24 mouse cellular contexts compared by ENCODE assay signal in the genomic region with DNA sequence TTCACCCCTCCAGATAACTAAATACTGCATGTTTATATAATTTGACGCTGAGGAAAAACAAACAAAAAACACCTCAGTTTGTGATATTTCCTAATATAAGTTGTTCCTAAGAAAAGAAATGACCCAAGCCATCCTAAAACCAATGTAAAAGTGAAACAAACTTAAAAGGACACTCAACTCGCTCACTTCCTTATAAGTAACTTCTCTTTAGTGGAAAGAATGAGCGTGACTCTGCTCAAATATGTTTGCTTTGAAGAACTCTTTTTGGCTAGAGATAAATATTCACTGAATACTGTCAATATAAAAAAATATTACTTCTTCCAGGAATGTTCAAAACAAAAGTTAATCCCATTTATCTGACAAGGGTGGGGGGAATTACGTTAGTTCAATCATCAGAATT. TPM values are rescaled to one million over a fixed set of nuclear protein-coding genes. Genes with fewer than 3 reads are reported as not detected.
A peak's percentile ranks its signal among the peaks of the same experiment; 100 is the strongest.
DNase-seq lines count a peak whose midpoint lies in the region; ATAC-seq and TF ChIP-seq lines count a peak whose summit lies in the region.
"Had no signal": no experiment of that assay in that cellular context is flagged by ENCODE, and none has a peak within 500 bp of the region (broad histone marks: within the 10 kb centered on the region; RNA-seq: fewer than 3 reads in every experiment).

No protein-coding gene starts in this region.

- intact Hi-C loops in left cerebral cortex, postnatal 4 days (cut with DNase I): no loop called here

- no peak overlapping the region for H3K9ac ChIP-seq in liver, adult 2 months (ENCODE audit: low read depth, low read length)
- no peak overlapping the region for H3K9ac ChIP-seq in liver, embryonic 11.5 days (ENCODE audit: low read depth, low read length)
- H3K9ac ChIP-seq: embryonic facial prominence, embryonic 12.5 days; forebrain, embryonic 13.5 days; forebrain, embryonic 15.5 days; forebrain, postnatal 0 days had no signal

- no peak overlapping the region for H3K27ac ChIP-seq in liver, adult 2 months (replicated peaks; ENCODE audit: insufficient read depth, low read depth, low read length)
- no peak overlapping the region for H3K27ac ChIP-seq in liver, embryonic 11.5 days (ENCODE audit: low read depth, low read length)
- H3K27ac ChIP-seq: embryonic facial prominence, embryonic 10.5 days; embryonic facial prominence, embryonic 12.5 days; forebrain, embryonic 13.5 days; forebrain, embryonic 15.5 days had no signal

- peak; percentile 23 for DNase-seq in liver, adult 2 months (ENCODE audit: extremely low read depth, low read depth, low spot score)
- DNase-seq in liver, embryonic 11.5 days (ENCODE audit: low spot score): no peak
- DNase-seq in A20 (ENCODE audit: low read depth, low spot score): peak; percentile 45
- DNase-seq in frontal cortex, postnatal 10 days (ENCODE audit: low spot score in 2 of 2): no peak
- no peak for DNase-seq in frontal cortex, postnatal 36 days (ENCODE audit: low spot score in 2 of 2)
- no peak for DNase-seq in left cerebral cortex, postnatal 4 days
- DNase-seq: adrenal gland, adult 8-10 months; adrenal gland, postnatal 14 days; adrenal gland, postnatal 36 days; cerebellum, adult 11-12 months; cerebellum, adult 2 months; cerebellum, adult 9-10 months; cerebellum, postnatal 10 days; cerebellum, postnatal 25 days; forebrain, postnatal 0 days had no signal

- no peaks in the 10 kb centered on the region for H3K79me2 ChIP-seq in liver, adult 2 months (ENCODE audit: control insufficient read depth, insufficient read depth, low read length)

- H3K4me1 ChIP-seq in liver, adult 2 months (ENCODE audit: control insufficient read depth, insufficient read depth, low read length): no peaks in the 10 kb centered on the region
- H3K4me1 ChIP-seq in liver, embryonic 11.5 days (replicated peaks; ENCODE audit: control insufficient read depth, insufficient read depth, low read length): no peaks in the 10 kb centered on the region
- H3K4me1 ChIP-seq: embryonic facial prominence, embryonic 12.5 days; forebrain, embryonic 13.5 days; forebrain, embryonic 15.5 days had no signal

- H3K36me3 ChIP-seq in liver, adult 2 months (ENCODE audit: control insufficient read depth, insufficient read depth, low read length): no peaks in the 10 kb centered on the region
- H3K36me3 ChIP-seq in liver, embryonic 11.5 days (ENCODE audit: control insufficient read depth, insufficient read depth, low read length): no peaks in the 10 kb centered on the region
- H3K36me3 ChIP-seq: embryonic facial prominence, embryonic 10.5 days; embryonic facial prominence, embryonic 12.5 days; forebrain, embryonic 15.5 days; G1E had no signal

- ATAC-seq in liver, embryonic 11.5 days (replicated peaks; ENCODE audit: low FRiP score): no peak
- peak; percentile 39; the same call in 1 of the 2 replicates for ATAC-seq in common myeloid progenitor, adult 5-6 weeks (replicated peaks; ENCODE audit: low read depth, poor library complexity, severe bottlenecking)
- ATAC-seq in megakaryocyte progenitor cell, adult 5-6 weeks (replicated peaks; ENCODE audit: poor library complexity): 0 out of 2 replicates have a peak, but pooled peaks have one; percentile 37
- ATAC-seq: activated CD4-positive, CD25-positive, alpha-beta regulatory T cell, adult 4 months; forebrain, embryonic 13.5 days; forebrain, embryonic 15.5 days; forebrain, postnatal 0 days; Patski had no signal

- no peaks in the 10 kb centered on the region for H3K9me3 ChIP-seq in liver, embryonic 11.5 days (ENCODE audit: control insufficient read depth, low read length)
- H3K9me3 ChIP-seq: embryonic facial prominence, embryonic 10.5 days; embryonic facial prominence, embryonic 12.5 days; forebrain, embryonic 13.5 days; forebrain, embryonic 15.5 days; G1E had no signal

- TF ChIP-seq POLR2A in liver, adult 2 months (IDR thresholded peaks at IDR 0.05; ENCODE audit: extremely low read depth, insufficient read depth, low read length): no peak

- TF ChIP-seq CTCF in liver, adult 2 months (IDR thresholded peaks at IDR 0.05; ENCODE audit: low read depth, low read length): no peak

- no peak overlapping the region for H3K4me3 ChIP-seq in liver, adult 2 months (ENCODE audit: insufficient read depth, low read depth, low read length)
- H3K4me3 ChIP-seq in liver, embryonic 11.5 days (ENCODE audit: low read depth, low read length): no peak overlapping the region
- H3K4me3 ChIP-seq: embryonic facial prominence, embryonic 10.5 days; embryonic facial prominence, embryonic 12.5 days; forebrain, embryonic 13.5 days; forebrain, embryonic 15.5 days had no signal

- H3K27me3 ChIP-seq in liver, adult 2 months (ENCODE audit: control insufficient read depth, insufficient read depth, low read length): no peaks in the 10 kb centered on the region
- H3K27me3 ChIP-seq in liver, embryonic 11.5 days (replicated peaks; ENCODE audit: control insufficient read depth, insufficient read depth, low read length): no peaks in the 10 kb centered on the region
- H3K27me3 ChIP-seq: embryonic facial prominence, embryonic 12.5 days; forebrain, embryonic 13.5 days; forebrain, embryonic 15.5 days; Patski had no signal

- WGBS in liver, adult 2 months: 83% methylated on average over 4 of the region's 4 CpGs
- 74% methylated on average over 4 of the region's 4 CpGs for WGBS in liver, embryonic 11.5 days

- H3K4me2 ChIP-seq in liver, embryonic 11.5 days: no peak overlapping the region
- H3K4me2 ChIP-seq: embryonic facial prominence, embryonic 12.5 days; forebrain, embryonic 13.5 days; forebrain, embryonic 15.5 days had no signal

RNA-seq across cellular contexts. Expression of gene Fgf7, which starts 39.3 kb away (rescaled TPM):
- total RNA-seq in liver, adult 2 months (2014; rRNA removed): 0.07 TPM in 1 of 2 replicates, not detected in the other
- not detected in 2 replicates for polyA plus RNA-seq in liver, adult 2 months (2012; rRNA removed)
- 0.14 and 0.21 TPM in 2 replicates for polyA plus RNA-seq in liver, embryonic 11.5 days (2014; fragmentation: Nextera tagmentation; extraction: Ambion mirVana)
- total RNA-seq in common myeloid progenitor, adult 5-6 weeks (2017): not detected in 2 replicates
- total RNA-seq in megakaryocyte progenitor cell, adult 5-6 weeks (2015): not detected in 2 replicates
- total RNA-seq in megakaryocyte progenitor cell, adult 5-6 weeks (2017): not detected in 2 replicates
- under 1 TPM; 0.42 to 0.72 TPM for total RNA-seq in left cerebral cortex, postnatal 4 days (2021)
- polyA plus RNA-seq: G1E had no signal

Comparison
In these comparisons a context has a peak if more than half of its experiments do, and no peak if none do; other contexts are left out.
1. DNase-seq: peak in liver, adult 2 months (single experiment) and A20 (single experiment); none in liver, embryonic 11.5 days (single experiment), frontal cortex, postnatal 10 days (0 of 2), frontal cortex, postnatal 36 days (0 of 2) and left cerebral cortex, postnatal 4 days (single experiment).